Mouse (Mus musculus) forebrain, postnatal 0 days (tissue): ENCODE results near the gene Fnbp4. TPM values are rescaled to one million over a fixed set of nuclear protein-coding genes. Genes with fewer than 3 reads are reported as not detected.

Experiments used
- ATAC-seq: fragments of 200-750 bp; cut with Nextera tagmentation; 2 replicates; pipeline ENCODE4 v1.8.0; 2017; ENCODE audit warnings: mild to moderate bottlenecking, moderate library complexity
- DNase-seq: peaks from one replicate; pipeline ENCODE4 v3.0.0-alpha.2; 2015
- H3K27ac ChIP-seq: fragments of 300-500 bp; sonication (generic); 2 replicates; pipeline ENCODE4 v1.5.1; 2014; ENCODE audit warnings: low read depth, mild to moderate bottlenecking, antibody characterized with exemption, low read length, moderate library complexity, mixed read lengths
- H3K27me3 ChIP-seq: fragments of 300-500 bp; sonication (generic); 2 replicates; pipeline ENCODE4 v1.6.1; 2014; ENCODE audit warnings: mild to moderate bottlenecking, low read length, mixed read lengths; ENCODE audit not compliant: insufficient read depth
- H3K36me3 ChIP-seq: fragments of 300-500 bp; sonication (generic); 2 replicates; pipeline ENCODE4 v1.6.1; 2014; ENCODE audit warnings: mild to moderate bottlenecking, moderate library complexity; ENCODE audit not compliant: insufficient read depth
- H3K4me1 ChIP-seq: fragments of 300-500 bp; sonication (generic); 2 replicates; pipeline ENCODE4 v1.6.1; 2014; ENCODE audit warnings: antibody characterized with exemption; ENCODE audit not compliant: insufficient read depth
- H3K4me2 ChIP-seq: fragments of 300-500 bp; sonication (generic); 2 replicates; pipeline ENCODE4 v1.6.1; 2014; ENCODE audit warnings: low read depth, mild to moderate bottlenecking, moderate library complexity
- H3K4me3 ChIP-seq: fragments of 300-500 bp; sonication (generic); 2 replicates; pipeline ENCODE4 v1.5.1; 2014; ENCODE audit warnings: low read depth, low read length, mixed read lengths
- H3K9ac ChIP-seq: fragments of 300-500 bp; sonication (generic); 2 replicates; pipeline ENCODE4 v1.6.1; 2014; ENCODE audit warnings: mild to moderate bottlenecking
- H3K9me3 ChIP-seq: fragments of 300-500 bp; sonication (generic); 2 replicates; pipeline ENCODE4 v1.6.1; 2016; ENCODE audit warnings: low read length
- CTCF ChIP-seq: sonication (generic); IDR thresholded peaks from 2 replicates; pipeline ENCODE4 v1.5.1; 2016; ENCODE audit warnings: antibody characterized with exemption, control low read depth, low read depth
- WGBS: fragments of 180-500 bp; shearing (Covaris S2); extraction: QIAGEN DNeasy Blood & Tissue Kit; methylation state at CpG from one replicate; pipeline ENCODE4 v1.1.7; 2014; 5-methylcytosine and 5-hydroxymethylcytosine counted together
- polyA plus RNA-seq: library from polyadenylated mRNA; unstranded; fragments of >200 nt; fragmentation: Nextera tagmentation; extraction: Ambion mirVana; gene quantifications from 2 replicates; pipeline ENCODE4 v1.2.1, GENCODE M21; 2015
- total RNA-seq: library from RNA; depleted of rRNA; stranded (reverse); fragments of >200 nt; gene quantifications from 2 replicates; pipeline ENCODE4 v1.2.3, GENCODE M21; 2014

The Fnbp4 gene
- total and polyA plus RNA-seq, 2 experiments from 2014 or later, result 48.8 to 98.6 TPM

DNA sequence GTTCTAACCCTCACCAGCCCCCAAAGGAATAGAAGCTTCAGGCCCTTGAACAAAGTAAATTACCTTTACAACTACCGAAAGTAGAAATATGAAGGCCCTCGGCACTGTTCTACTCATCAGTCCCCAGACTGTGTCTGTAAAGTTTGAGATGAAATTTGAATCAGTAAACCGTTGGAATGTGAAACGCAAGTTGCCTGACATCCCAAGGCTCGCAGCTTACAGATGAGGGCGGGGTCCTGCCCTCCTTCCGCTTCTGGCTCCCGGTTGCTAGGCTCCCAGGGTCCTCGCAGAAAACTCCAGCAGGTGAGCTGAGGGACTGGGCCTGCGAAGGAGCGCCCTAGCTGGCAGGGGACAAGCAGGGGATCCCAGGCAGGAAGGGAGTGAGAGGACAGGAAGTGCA lies 37.3 kb downstream of the Fnbp4 start, which contains the start of gene Agbl2:
TSS of gene Agbl2 (plus strand) at position 270 of the 400 bp plus-strand sequence.
- H3K4me1 ChIP-seq, result no peaks in the 10 kb centered on the region
- no peaks in the 10 kb centered on the region for H3K9me3 ChIP-seq
- 0 out of 2 replicates have a peak, but pooled peaks have one; percentile 49 for ATAC-seq
- peak within 1 kb of the TSS; percentile 24 for H3K4me3 ChIP-seq
- peak; percentile 11 for DNase-seq
- TF ChIP-seq CTCF, result no peak
- no peak within 1 kb of the TSS for H3K27ac ChIP-seq
- WGBS, result 3% methylated on average over 11 of the region's 11 CpGs
- H3K27me3 ChIP-seq, result no peaks in the 10 kb centered on the region
- peak within 1 kb of the TSS; percentile 51 for H3K4me2 ChIP-seq
- H3K9ac ChIP-seq, result no peak within 1 kb of the TSS; the same call in 1 of the 2 replicates
- H3K36me3 ChIP-seq, result peaks cover 34% of the 10 kb centered on the region

DNA sequence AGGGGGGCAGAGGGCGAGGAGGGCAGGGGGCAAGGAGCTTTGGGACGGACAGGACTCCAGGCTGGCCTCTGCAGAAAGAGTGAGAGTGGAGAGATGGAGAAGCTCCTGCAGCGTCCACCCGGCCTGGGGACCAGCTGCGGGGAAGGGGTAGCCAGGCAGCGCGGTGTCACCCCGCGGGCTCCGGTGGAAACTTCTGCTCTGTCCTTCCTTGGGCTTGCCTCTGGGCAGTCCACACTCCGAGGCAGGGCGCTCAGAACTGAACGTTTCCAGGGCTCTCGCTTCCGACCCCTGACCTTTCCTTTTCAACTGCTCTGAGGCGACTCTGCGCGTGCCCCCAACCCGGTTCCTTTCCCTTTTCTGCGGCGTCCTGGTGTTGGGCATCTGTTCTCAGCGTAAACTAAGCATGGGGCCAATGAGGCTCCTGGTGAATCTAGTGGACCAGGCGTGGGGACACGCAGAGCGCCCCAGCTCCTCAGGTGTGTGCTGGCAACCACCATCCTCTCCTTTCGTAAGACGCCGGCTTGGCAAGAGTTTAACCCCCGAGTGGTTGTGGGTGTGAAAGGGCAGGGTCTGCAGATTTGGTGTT lies 37.8 kb downstream of the Fnbp4 start:
- 5% methylated on average over 29 of the region's 29 CpGs for WGBS
- no peaks in the 10 kb centered on the region for H3K27me3 ChIP-seq
- peaks cover 29% of the 10 kb centered on the region for H3K36me3 ChIP-seq
- H3K9ac ChIP-seq, result no peak overlapping the region; the same call in 1 of the 2 replicates
- H3K9me3 ChIP-seq, result no peaks in the 10 kb centered on the region
- H3K27ac ChIP-seq, result no peak overlapping the region
- TF ChIP-seq CTCF, result no peak
- DNase-seq (no peak), ATAC-seq (peak; percentile 45)
- H3K4me2 ChIP-seq, result peak overlapping the region; percentile 51
- peak overlapping the region; percentile 24 for H3K4me3 ChIP-seq
- H3K4me1 ChIP-seq, result no peaks in the 10 kb centered on the region

DNA sequence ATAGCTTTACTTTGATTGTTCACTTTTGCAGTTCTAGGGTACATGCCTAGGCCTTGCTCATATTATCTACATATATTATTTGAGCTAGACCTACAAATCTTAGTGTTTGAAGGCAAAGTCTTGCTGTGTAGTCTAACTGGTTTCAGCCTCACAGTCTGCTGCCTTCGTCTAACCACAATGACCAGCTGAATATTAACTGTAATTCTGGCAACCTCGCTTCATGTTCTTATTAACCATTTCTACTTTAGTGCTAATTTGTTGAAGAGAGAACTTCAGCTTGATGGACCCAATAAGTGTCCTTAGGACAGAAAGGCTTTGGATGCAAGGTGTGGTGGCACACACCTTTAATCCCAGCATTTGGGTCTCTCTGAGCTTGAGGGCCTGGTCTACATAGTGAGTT lies 43.0 kb downstream of the Fnbp4 start:
- ATAC-seq, result no peak
- Histone ChIP-seq H3K4me3 (no peak overlapping the region), H3K4me2 (no peak overlapping the region), H3K36me3 (no peaks in the 10 kb centered on the region), H3K27ac (no peak overlapping the region), H3K9me3 (no peaks in the 10 kb centered on the region), H3K9ac (no peak overlapping the region), H3K4me1 (no peaks in the 10 kb centered on the region), H3K27me3 (no peaks in the 10 kb centered on the region)
- no peak for TF ChIP-seq CTCF
- no peak for DNase-seq
- WGBS, result 90% methylated on average over 2 of the region's 2 CpGs

- Histone ChIP-seq H3K27me3 (no peaks in the 10 kb centered on the region), H3K27ac (no peak overlapping the region), H3K4me3 (no peak overlapping the region), H3K9ac (no peak overlapping the region), H3K36me3 (no peaks in the 10 kb centered on the region), H3K4me2 (no peak overlapping the region), H3K9me3 (no peaks in the 10 kb centered on the region), H3K4me1 (no peaks in the 10 kb centered on the region)
- DNase-seq (no peak), ATAC-seq (no peak)
- 87% methylated on average over 6 of the region's 6 CpGs for WGBS
- TF ChIP-seq CTCF, result no peak
Measured at GRCm38 (mm10) chr2:90808241-90809126, 63.3 kb downstream of the Fnbp4 start.

DNA sequence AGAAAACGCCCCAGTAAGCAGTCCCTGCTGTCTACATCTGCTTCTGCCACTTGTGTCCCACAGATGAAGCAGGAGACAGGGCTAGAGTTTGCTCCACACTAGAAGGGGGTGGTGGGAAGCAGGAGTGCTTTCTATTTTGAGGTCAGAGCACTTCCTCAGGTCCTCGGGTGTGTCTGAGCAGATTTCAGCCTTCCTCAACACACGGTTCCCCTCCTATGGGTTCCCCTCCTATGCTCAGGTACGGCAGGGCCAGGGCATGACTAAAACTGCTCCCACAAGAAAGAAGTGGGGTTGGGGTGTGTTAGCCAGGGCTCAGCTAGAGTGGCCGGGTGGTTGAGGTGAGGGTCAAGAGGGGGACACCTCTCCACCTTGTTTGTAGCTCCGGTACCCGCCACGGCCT lies 65.6 kb downstream of the Fnbp4 start:
- Histone ChIP-seq H3K27me3 (no peaks in the 10 kb centered on the region), H3K9ac (no peak overlapping the region), H3K4me1 (no peaks in the 10 kb centered on the region), H3K36me3 (no peaks in the 10 kb centered on the region), H3K4me2 (no peak overlapping the region), H3K27ac (no peak overlapping the region), H3K4me3 (no peak overlapping the region), H3K9me3 (no peaks in the 10 kb centered on the region)
- TF ChIP-seq CTCF, result no peak
- DNase-seq, result no peak
- no peak for ATAC-seq
- 89% methylated on average over 8 of the region's 8 CpGs for WGBS

- no peak for DNase-seq
- WGBS, result 78% methylated on average over 2 of the region's 2 CpGs
- no peak overlapping the region for H3K27ac ChIP-seq
- no peak overlapping the region for H3K4me2 ChIP-seq
- no peaks in the 10 kb centered on the region for H3K9me3 ChIP-seq
- no peak overlapping the region for H3K9ac ChIP-seq
- no peak overlapping the region for H3K4me3 ChIP-seq
- no peaks in the 10 kb centered on the region for H3K27me3 ChIP-seq
- ATAC-seq, result no peak
- no peaks in the 10 kb centered on the region for H3K4me1 ChIP-seq
- no peak for TF ChIP-seq CTCF
- no peaks in the 10 kb centered on the region for H3K36me3 ChIP-seq
Measured at GRCm38 (mm10) chr2:90815266-90815665, 70.1 kb downstream of the Fnbp4 start.

DNA sequence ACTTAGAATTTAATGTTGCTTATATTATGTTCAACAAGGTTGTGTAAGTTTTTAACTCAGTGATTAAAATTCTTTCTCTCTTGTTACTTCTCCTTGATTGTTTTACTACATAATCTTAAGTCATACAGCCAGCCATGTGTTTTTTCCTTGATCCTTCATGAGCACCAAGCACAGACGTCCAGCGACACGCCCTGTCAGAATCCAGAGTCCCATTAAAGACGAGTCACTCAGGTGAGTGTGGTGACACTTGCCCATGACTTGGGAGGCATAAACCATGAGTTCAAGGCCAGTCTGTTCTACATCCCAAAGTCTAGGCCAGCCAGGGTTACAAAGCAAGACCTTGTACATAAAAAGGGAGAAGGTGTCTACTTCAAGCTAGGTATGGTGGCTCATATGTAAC lies 71.0 kb downstream of the Fnbp4 start:
- H3K36me3 ChIP-seq, result no peaks in the 10 kb centered on the region
- H3K9ac ChIP-seq, result no peak overlapping the region
- H3K4me2 ChIP-seq, result no peak overlapping the region
- H3K4me3 ChIP-seq, result no peak overlapping the region
- WGBS, result 90% methylated on average over 4 of the region's 4 CpGs
- ATAC-seq, result no peak
- H3K27ac ChIP-seq, result no peak overlapping the region
- no peaks in the 10 kb centered on the region for H3K4me1 ChIP-seq
- no peak for TF ChIP-seq CTCF
- no peaks in the 10 kb centered on the region for H3K27me3 ChIP-seq
- no peak for DNase-seq
- no peaks in the 10 kb centered on the region for H3K9me3 ChIP-seq
